ENCODE assay signal across 8 mouse cellular contexts in genomic region chr6:125380372-125381360, GRCm38 (mm10). TPM values are rescaled to one million over a fixed set of nuclear protein-coding genes. Genes with fewer than 3 reads are reported as not detected.
DNase-seq lines count a peak whose midpoint lies in the region; ATAC-seq lines count a peak whose summit lies in the region.

Gene Plekhg6, minus strand, starts transcription at chr6:125380793.

- peaks cover 18% of the 10 kb centered on the region for H3K4me1 ChIP-seq in hindbrain, embryonic 14.5 days (replicated peaks; ENCODE audit: control insufficient read depth, insufficient read depth, low read length)
- peaks cover 32% of the 10 kb centered on the region for H3K4me1 ChIP-seq in limb, embryonic 15.5 days
- peaks cover 5% of the 10 kb centered on the region; the same call in 1 of the 2 replicates for H3K4me1 ChIP-seq in midbrain, embryonic 14.5 days (ENCODE audit: control insufficient read depth, insufficient read depth, low read length)

- peak within 1 kb of the TSS; percentile 58 for H3K4me2 ChIP-seq in hindbrain, embryonic 14.5 days (replicated peaks)
- peak within 1 kb of the TSS; percentile 83 for H3K4me2 ChIP-seq in limb, embryonic 15.5 days
- H3K4me2 ChIP-seq in midbrain, embryonic 14.5 days (ENCODE audit: low read length), result peak within 1 kb of the TSS; percentile 59

- peak within 1 kb of the TSS; percentile 27 for H3K4me3 ChIP-seq in hindbrain, embryonic 14.5 days (replicated peaks; ENCODE audit: low read length)
- H3K4me3 ChIP-seq in limb, embryonic 15.5 days, result peak within 1 kb of the TSS; percentile 43
- peak within 1 kb of the TSS; percentile 31 for H3K4me3 ChIP-seq in midbrain, embryonic 14.5 days (replicated peaks; ENCODE audit: low read depth, low read length)

- H3K36me3 ChIP-seq in hindbrain, embryonic 14.5 days (replicated peaks; ENCODE audit: control insufficient read depth, insufficient read depth), result no peaks in the 10 kb centered on the region
- no peaks in the 10 kb centered on the region for H3K36me3 ChIP-seq in limb, embryonic 15.5 days
- H3K36me3 ChIP-seq in midbrain, embryonic 14.5 days (ENCODE audit: control insufficient read depth, insufficient read depth, low read length), result no peaks in the 10 kb centered on the region

- H3K9ac ChIP-seq in hindbrain, embryonic 14.5 days, result peak within 1 kb of the TSS; percentile 17; the same call in 1 of the 2 replicates
- H3K9ac ChIP-seq in limb, embryonic 15.5 days, result peak within 1 kb of the TSS; percentile 11; the same call in 1 of the 2 replicates
- H3K9ac ChIP-seq in midbrain, embryonic 14.5 days (replicated peaks; ENCODE audit: low read length), result peak within 1 kb of the TSS; percentile 32; the same call in 1 of the 2 replicates

- H3K9me3 ChIP-seq in hindbrain, embryonic 14.5 days (ENCODE audit: control insufficient read depth, low read length), result no peaks in the 10 kb centered on the region
- H3K9me3 ChIP-seq in limb, embryonic 15.5 days, result no peaks in the 10 kb centered on the region
- H3K9me3 ChIP-seq in midbrain, embryonic 14.5 days (ENCODE audit: control insufficient read depth, low read length), result no peaks in the 10 kb centered on the region

- 0 out of 2 replicates have a peak, but pooled peaks have one; percentile 17 for ATAC-seq in hindbrain, embryonic 14.5 days (ENCODE audit: low FRiP score)
- no peak; the same call in 1 of the 2 replicates for ATAC-seq in limb, embryonic 15.5 days (ENCODE audit: insufficient number of reproducible peaks, low FRiP score, low TSS enrichment, low read depth)
- no peak for ATAC-seq in midbrain, embryonic 14.5 days (ENCODE audit: low FRiP score, low TSS enrichment)
- ATAC-seq in CD4-positive, CD25-positive, alpha-beta regulatory T cell, adult 4 months, result no peak

- DNase-seq in urinary bladder, postnatal 36 days (ENCODE audit: low spot score in 2 of 2), result peak; percentile 59 to 76
- DNase-seq in urinary bladder, postnatal 4 days (ENCODE audit: low spot score in 2 of 2), result no peak
- no peak for DNase-seq in hindbrain, embryonic 14.5 days (ENCODE audit: low spot score)
- no peak for DNase-seq in midbrain, embryonic 14.5 days
- DNase-seq in gastrocnemius, postnatal 25 days, result no peak
- no peak for DNase-seq in layer of hippocampus, postnatal 14 days (ENCODE audit: low spot score in 2 of 2)

- WGBS in hindbrain, embryonic 14.5 days, result 11% methylated on average over 34 of the region's 40 CpGs
- WGBS in limb, embryonic 15.5 days, result 9% methylated on average over 39 of the region's 40 CpGs
- 11% methylated on average over 40 of the region's 40 CpGs for WGBS in midbrain, embryonic 14.5 days

- no peak within 1 kb of the TSS for H3K27ac ChIP-seq in hindbrain, embryonic 14.5 days
- H3K27ac ChIP-seq in limb, embryonic 15.5 days, result no peak within 1 kb of the TSS
- H3K27ac ChIP-seq in midbrain, embryonic 14.5 days (replicated peaks; ENCODE audit: low read depth, low read length), result no peak within 1 kb of the TSS

- peaks cover 51% of the 10 kb centered on the region for H3K27me3 ChIP-seq in hindbrain, embryonic 14.5 days (ENCODE audit: control insufficient read depth, insufficient read depth, low read length)
- peaks cover 64% of the 10 kb centered on the region for H3K27me3 ChIP-seq in limb, embryonic 15.5 days
- peaks cover 34% of the 10 kb centered on the region for H3K27me3 ChIP-seq in midbrain, embryonic 14.5 days (ENCODE audit: control insufficient read depth, insufficient read depth, low read length)

RNA-seq across cellular contexts. Expression of gene Plekhg6, which starts in this region (rescaled TPM):
- polyA plus RNA-seq in hindbrain, embryonic 14.5 days (2014; fragmentation: Nextera tagmentation; extraction: Ambion mirVana), result 0.10 and 0.23 TPM in 2 replicates
- polyA plus RNA-seq in limb, embryonic 15.5 days (2015; fragmentation: Nextera tagmentation; extraction: Ambion mirVana), result 4.2 and 4.5 TPM in 2 replicates
- polyA plus RNA-seq in midbrain, embryonic 14.5 days (2014; fragmentation: Nextera tagmentation; extraction: Ambion mirVana), result 0.08 TPM in 1 of 2 replicates, not detected in the other
- not detected for total RNA-seq in gastrocnemius, postnatal 25 days (2021)
- total RNA-seq in layer of hippocampus, postnatal 14 days (2021), result not detected
- polyA plus RNA-seq in CD4-positive, CD25-positive, alpha-beta regulatory T cell, adult 4 months (2017; shearing (Covaris generic)), result under 1 TPM in 1 of 2 experiments, not detected in 1; 0.12 TPM

Comparison
In these comparisons a context has a peak if more than half of its experiments do, and no peak if none do; other contexts are left out.
1. DNase-seq: peak in urinary bladder, postnatal 36 days (2 of 2); none in urinary bladder, postnatal 4 days (0 of 2), hindbrain, embryonic 14.5 days (single experiment), midbrain, embryonic 14.5 days (single experiment), gastrocnemius, postnatal 25 days (single experiment) and layer of hippocampus, postnatal 14 days (0 of 2).
2. Peak in ATAC-seq, H3K4me3 ChIP-seq, H3K9ac ChIP-seq and H3K4me2 ChIP-seq in hindbrain, embryonic 14.5 days; RNA of the gene not detected or under 1 TPM.
3. Peak in every context shown above with its lines, with median percentiles within 50 percentile points of each other: H3K4me2 ChIP-seq, H3K4me3 ChIP-seq and H3K9ac ChIP-seq.